Mouse (Mus musculus): ENCODE measurements around the gene Thada.

- TF ChIP-seq CTCF (IDR thresholded peaks at IDR 0.05; ENCODE audit: borderline replicate concordance, insufficient read depth, low read depth, low read length) = no peak
- no peak for TF ChIP-seq POLR2A (IDR thresholded peaks at IDR 0.05; ENCODE audit: borderline replicate concordance, insufficient read depth, low read length)
These were observed 135.5 kb downstream of the Thada start for GRCm38 (mm10) chr17:84330506-84330905.

Data from cerebellum, adult 2 months (tissue).